Mouse (Mus musculus): ENCODE results near the gene Zfhx3.

The Zfhx3 gene

DNA sequence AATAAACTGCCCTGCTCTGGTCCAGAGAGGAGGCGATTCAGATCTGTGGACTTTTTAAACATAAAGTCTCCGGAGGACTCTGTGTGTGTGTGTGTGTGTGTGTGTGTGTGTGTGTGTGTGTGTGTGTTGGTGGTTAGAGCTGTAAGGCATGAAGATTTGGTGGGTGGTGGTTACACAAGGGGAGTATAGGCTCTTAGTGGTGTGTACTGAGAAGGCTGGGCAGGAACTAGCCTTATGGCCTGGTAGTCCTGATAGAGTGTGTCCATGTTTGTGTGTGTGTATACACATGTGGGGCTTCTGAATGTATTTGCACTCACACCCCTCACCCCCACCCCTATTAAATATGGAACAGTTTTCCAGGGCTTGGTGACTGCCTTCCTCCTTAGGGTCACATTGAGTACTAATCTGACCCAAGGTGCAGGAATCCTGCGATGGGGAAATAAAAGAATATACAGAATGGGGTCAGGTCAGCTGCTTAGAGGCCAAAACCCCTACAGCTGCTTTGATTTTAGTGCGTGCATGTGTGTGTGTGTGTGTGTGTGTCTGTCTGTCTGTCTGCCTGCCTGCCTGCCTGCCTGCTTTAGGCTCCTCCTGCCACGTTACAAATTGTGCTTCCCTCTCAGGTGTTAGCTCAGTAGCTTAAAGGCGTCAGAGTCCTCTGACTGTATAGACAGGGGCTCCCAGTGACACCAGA, 764.6 kb downstream of the Zfhx3 start:
- no peak for DNase-seq

DNA sequence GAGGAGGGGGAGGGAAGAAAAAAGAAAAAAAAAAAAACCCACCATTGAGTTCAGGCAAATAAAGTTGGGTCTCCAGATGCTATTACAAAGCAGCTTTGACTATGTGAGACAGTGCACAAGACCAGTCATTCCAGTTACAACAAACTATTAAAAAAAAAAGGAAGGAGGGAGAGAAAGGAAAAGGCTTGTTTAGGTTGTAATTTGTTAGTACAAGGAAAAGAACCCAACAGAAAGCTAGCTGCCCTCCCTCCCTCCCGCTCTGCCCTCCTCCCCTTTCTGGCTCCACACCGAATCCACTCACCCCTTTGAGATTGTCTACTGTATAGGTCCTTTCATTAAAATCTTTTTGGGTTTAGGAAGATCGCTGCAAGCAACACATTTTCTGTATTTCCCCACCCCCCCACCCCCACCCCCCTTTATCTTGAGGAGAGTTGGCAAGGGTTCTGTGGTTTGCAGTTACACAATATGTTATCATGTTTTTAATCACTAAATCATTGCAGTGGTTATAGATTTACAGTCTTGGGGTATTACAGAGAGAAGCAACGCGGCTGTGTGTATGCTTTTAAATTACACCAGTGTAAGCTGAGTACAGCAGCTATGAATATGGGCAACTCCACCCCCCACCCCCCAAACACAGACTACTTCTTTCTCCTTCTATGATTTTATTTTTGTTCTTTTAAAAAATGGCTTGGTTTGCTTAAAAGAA, 765.3 kb downstream of the Zfhx3 start:
- DNase-seq = no peak

DNA sequence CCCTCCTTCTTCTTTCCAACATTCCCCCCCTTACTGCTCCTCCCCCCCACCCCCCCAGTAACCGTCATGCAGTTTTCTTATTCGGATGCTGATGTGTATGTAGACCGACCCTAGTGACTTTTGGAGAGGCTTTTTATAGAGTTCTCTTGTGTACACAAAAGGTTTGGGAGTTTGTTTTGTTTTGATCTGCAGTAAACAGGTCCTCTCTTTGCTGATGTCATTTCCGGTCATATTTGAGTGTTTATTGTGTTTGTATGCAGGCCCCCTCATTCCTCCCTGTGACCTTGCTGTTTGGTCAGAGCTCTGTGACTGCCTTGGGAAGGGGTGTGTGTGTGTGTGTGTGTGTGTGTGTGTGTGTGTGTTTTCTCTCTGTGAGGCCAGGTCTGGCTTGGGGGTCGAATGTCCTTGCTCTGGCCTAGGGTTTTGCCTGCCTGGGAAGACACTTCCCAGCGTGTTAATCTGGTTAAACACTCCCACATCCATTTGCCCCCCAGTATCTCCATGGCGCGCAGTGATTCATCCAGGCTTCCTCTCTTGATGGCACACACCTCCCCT, 766.5 kb downstream of the Zfhx3 start:
- DNase-seq = no peak

DNA sequence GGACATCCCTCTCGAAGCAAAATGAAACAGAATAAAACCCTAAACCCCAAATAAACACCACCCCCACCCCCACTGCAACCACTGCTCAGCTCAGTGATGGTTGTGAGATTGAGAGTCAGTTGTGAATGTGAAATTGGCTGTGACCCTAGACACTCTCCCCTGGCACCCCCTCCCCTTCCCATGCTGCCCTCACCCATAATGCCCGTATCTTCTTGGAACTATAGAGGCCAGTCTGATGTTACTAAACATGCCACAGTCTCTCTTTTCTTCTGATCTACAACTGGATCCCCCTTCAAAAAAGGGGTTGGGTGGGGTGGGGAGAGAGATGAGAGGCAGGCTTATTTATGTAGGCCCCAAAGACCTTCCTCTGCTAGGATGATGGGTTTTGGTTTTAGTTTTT, 767.0 kb downstream of the Zfhx3 start:
- no peak for DNase-seq

DNA sequence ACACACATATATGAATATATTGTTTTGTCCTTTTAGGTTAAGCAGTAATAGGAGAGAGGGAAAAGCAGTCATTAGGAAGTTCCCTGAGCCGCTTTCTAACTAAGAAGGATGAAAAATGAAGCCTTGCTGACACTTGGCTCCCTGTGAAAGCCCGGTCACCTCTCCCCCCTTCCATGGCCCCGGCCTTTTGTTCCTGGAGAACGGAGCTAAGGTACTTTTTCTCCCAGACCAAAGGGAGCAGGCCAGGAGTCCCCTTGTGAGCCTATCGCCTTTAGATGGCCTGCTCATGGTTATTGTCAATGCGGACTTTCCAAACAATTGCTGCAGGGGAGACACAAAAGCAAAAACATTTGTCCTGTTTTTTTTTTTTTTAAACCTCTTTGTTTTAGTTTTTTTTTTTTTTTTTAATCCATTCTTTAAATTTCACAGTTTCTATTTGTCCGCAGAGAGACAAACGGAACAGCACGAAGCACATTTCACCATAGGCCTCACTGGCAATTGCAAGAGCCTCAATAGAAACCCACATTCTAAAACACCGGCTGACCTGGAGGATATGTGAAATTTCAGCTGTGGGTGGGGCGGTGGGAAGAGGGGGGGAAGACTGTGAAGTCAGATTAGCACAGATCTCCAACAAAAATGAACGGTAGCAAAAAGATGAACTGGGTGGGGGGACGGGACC, 767.6 kb downstream of the Zfhx3 start:
- DNase-seq = no peak

DNA sequence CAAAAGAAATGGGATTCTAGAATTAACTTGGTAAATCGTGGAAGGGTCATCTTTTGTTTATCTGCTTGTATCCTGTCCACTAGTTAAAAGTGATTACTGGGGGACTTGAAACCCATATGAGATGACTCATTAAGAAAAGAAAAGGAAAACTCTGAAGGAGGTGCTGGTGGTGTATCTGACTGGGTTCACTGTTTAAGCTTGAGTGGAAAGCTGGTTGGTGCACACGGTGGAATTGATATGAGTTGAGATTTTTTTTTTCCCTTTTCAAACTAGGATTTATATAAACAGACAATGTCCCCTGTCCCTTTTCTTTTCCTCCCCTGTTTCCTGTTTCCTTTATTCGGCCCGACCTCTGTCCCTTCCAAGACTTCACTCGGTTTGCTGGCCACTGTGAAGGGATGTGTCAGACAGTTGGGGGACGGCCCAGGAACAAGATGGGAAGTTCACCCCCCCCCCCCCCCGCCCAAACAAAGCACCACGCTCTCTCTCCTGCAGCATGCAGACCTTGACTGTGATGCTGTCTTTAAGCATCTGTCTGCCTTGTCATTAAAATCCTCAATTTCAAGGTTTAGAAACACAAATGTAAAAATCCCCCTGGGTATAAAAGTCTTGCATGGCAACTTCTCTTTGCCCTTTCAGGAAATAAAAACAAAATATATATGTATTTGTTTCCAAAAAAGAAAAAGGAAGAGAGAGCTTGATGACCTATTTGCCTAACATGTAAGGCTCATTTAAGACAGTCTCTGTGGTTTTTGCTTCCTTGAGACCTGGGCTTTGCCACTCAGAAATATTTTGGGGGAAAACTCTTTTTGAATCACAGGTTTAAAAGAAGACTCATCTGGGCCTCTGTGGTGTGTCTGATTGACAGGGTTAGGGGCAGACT, 768.4 kb downstream of the Zfhx3 start:
- DNase-seq = no peak

DNA sequence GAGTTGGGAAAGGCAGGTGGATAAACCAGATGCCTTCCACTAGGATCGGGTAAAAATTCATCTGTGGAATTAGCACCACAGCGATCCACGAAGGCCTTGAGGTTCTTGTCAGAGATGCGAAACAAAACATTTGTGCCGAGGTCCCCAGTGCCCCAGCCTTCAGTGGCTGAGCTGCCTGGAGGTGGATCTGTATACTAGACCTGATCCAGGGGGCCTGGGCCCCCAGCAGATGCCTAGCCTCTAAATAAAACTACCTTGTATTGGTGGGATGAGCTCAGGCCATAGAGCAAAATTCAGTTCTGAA, 769.0 kb downstream of the Zfhx3 start:
- DNase-seq = no peak

DNA sequence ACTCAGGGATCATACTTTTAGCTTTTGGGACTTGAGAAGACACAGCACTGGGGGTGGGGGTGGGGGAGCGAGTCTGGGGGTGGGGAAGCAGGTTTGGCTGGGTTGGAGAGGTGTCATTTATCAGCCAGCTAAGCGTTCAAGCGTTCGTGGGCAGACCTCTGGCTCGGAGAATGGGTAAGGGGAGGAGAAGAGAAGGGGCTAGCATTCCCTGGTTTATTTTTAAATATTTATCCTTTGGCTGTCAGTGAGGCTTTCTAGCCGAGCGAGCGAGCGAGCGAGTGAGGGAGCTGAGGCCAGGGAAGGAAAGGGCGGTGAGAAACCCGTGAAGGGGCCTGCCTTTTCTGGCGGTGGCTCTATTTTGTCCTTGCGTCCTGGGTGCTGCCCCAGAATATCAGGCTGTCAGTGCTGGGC, 769.6 kb downstream of the Zfhx3 start:
- DNase-seq = no peak

DNA sequence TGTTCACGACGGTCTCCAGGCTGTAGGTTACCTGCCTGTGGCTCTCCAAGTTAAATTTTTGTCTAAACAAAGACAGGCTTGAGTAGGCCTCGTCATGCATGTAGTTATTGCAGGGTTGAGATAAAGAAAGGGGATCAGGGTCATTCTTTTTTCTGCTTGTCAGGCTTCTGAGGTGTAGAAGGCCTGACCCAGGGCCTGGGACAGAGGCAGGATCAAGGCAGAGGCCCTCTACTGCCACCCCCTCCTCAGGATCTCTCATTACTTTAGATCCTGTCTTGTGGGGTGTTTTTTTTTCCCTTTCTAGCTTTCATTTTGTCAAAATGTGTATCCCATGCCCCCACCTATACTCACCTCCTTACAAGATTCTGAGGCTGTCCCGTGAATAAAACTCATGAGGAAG, 770.2 kb downstream of the Zfhx3 start:
- no peak for DNase-seq

DNA sequence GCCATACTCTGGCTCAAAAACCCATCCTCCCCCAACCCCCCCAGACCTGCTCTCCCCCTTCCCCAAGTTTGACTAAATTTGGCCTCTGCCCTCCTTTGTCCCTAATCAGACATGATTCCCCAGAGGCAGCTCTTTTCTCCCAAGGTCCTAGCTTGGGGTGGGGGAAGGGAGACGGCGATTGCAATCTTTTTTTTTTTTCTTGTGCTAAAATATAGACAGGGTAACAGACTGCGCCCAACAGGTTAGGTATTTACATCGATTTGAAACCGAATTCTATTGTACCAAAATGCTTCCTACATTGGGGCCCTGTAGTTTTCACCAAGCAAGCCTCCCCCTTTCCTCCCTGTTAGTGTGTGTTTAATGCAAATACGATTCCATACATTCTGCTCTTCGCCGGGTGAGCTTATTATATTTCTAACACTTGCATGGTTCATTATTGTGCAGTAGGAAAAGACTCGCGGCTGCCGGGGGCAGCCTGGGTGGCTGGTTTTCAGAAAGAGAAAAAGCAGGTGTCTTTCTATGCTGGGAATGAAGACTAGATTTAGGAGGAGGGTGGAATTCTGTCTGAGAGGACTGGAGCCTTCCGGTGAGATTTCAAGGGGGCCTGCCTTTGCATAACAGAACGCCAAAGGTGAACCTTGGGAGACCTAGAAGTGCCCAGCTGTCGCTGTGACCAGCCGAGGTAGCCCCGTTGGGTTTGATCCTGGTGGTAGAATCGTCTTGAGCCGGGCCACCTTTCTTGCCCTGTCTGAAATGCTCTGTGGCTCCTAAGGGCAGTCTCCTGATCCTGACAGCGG, 771.1 kb downstream of the Zfhx3 start:
- no peak for DNase-seq

DNA sequence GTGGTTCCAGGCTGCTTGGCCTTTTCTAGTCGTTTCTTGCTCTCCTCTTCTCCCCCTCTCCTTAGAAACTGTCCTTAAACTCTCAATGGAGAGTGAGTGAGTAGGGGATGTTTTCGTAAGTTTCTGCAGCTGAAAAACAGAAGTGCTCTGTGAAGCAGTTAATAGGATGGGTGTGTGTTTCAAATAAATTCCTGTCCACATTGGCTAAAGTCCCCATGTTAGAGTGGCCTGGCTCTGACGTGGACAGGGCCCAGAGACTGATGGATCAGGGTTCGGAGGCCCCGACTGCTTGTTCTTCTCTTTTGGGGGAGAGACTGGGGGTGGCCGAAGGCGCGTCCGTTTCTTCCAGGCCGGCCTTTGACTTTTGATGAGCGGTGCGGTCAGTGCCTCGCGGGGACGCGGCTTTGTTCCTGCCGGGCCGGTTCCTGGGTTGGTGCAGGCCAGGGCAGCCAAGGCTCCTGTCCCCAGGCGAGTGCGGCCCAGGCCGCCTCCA, 771.7 kb downstream of the Zfhx3 start:
- no peak for DNase-seq

DNA sequence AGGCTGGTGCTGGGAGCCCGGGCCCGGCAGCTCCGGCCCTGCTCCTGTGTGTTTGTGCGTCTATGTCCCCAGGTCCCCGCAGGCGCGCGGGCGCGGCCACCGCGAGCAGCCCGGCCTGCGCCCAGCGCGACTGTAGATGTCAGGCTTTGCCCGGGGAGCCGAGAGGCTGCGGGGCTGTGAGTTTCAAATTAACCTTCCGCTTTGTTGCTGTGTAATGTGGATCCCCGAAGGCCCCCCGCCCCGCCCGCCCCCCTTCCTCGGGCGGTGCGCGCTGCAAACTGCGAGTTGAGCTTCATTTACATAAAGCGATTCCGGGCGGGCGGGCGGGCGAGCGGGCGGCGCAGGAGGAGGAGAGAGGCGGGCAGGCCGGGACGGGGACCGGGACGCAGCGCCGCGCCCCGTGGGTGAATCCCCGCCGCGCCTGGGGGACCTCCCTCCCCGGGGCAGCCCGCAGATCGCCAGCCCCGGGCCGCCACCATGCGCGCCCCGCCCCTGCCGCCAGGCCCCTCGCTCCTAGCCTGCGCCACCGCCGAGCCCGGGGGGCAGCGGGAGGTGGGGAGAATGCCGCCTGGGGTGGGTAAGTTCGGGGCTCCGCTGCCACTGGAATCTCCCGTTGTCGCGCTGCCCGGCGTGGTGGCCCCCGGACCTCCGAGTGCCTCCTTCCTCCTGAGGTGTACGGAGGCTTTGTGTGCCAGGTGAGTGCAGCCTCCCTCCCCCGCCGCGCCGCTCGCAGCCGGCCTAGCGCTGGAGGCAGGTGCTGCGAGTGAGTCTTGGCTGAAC, 772.4 kb downstream of the Zfhx3 start:
- peak; percentile 72 for DNase-seq

DNA sequence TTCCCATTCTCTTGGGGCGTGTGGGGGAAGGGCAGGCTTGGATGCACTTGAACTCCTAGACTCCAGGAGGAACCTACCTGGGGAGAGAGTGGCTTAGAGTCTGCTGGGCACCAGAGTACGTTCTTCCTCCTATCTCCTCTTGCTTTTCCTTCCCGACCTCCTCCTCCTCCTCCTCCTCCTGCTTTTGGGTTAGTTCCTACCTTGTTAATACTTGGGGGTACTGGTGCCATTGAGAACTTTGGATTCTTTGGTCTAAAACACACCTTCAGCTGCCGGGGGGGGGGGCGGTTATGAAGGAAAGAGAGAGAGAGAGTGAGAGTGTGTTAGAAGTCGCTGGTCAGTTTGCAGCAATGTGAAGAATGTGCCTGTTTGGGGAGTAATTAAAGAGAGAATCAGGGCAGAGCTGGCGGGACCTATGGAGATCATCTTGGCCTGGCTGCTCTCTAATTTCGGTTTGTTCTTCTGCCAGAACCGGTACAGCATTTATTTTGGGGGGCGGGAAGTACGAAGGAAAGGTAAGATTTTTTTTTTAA, 773.0 kb downstream of the Zfhx3 start:
- DNase-seq = no peak

DNA sequence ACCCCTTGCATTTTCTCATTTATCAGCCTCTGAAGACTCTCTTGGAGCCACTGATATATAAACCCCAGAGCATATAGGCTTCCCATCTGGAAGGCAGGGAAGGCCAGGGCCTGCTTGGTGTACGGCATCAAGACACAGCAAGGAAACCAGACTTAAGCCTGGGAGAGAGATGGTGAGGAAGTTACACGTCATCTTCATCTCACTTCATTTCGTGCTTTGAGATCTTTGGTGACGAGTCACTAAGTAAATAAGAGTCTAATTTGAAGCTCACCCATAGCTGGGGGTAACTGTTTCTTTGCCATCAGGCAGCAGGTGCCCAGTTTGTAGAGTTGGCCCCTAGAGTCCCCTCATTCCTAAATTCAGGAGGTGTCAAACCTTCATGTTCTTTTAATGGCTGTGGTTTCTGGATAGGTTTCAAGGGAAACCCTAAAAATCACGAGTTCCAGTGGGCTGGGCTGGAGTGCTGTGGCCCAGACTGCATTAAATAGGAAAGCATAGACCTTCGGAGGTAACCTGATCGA, 773.9 kb downstream of the Zfhx3 start:
- no peak for DNase-seq

DNA sequence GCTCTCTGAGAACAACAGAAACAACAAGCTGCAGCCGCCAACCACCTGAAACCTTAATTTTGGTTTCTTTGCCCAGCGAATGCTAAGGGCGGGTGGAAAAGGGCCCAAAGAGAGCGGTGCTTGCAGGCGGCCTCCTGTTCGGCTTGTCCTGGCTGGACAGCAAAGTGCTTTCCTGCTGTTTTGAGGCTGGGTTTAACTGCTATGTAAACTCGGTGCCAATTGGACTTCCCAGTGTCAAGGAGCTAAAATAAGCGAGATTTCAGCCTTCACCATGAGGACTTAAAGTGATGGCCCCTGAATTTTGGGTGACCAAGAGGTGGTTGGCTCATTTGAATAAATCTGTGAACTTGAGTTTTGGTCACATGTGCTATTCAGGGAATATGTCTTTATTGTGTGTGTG, 775.1 kb downstream of the Zfhx3 start:
- no peak for DNase-seq

DNA sequence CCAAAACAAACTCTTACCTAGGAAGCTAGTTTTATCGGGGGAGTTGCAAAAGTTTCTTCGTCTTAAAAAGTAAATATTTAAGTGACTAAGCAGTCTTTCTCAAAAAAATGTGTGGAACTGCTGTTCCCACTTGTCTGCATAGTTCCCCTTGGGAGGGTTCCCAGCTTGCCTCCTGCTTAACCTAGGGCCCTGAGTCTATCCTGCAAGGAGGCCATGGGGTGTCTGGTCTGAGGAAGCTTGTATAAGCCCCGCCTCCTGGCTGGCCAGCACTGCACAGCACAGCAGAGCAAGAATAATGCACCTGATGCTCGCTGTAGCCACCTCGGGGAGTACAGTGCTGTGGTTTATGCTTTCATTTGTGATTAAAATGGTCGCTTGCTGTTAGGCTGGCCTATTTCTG, 775.6 kb downstream of the Zfhx3 start:
- DNase-seq = no peak

DNA sequence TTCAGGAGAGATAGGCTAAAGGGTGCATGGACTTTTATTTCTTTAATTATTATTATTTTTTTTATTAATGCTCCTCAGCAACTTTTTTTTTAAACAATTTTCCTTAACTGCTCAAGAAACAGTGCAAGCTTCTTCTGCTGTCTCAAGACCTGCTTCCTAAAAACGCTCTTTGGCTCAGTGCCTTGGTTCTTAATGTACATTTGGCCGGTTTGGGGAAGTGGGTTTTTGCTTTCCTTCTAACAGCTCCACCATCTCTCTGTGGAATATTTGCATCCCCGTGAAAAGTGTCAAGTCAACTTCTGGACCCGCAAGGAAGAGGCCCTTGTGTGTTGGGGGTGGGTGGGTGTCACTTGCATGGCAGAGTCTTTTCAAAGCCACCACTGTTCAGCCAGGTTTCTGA, 778.4 kb downstream of the Zfhx3 start:
- DNase-seq = no peak

DNA sequence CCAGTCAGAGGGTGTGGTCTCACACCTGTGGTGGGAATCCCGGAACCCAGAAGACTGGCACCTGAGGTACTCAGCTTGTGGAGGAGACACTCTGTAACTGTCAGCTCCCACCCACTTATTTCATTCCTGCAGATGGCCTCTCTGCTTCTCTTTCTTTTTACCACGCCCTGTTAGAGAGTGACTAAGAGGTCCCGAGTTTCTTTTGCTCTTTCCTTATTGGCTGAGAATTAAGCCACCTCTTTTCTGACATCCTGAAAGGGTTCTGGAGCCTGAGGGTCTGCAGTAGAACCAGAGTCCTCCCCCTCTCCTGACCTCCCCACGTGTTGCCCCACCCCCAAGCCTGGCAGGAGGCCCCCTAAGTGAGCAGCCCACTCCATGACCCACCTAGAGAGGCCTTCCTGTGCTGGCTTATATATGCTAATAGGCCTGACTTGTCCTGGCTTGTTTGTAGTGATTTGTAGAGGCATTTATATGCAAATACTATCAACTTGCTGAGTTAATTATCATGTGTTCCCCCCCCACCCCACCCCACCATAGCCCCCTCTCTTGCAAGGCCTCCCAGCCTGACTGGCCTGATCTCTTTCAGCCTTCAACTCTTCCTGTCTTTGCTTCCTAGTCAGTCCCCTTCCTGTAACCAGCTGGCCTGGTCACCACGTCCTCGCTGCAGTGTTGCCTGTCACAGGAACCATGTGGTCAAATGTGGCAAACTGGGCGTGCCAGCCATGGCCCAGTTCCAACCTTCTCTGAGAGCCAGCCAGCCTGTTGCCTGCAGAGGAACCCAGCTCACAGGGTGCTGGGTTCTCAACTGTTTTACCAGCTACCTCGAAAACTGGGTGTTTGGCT, 780.4 kb downstream of the Zfhx3 start:
- peak; percentile 48 for DNase-seq

DNA sequence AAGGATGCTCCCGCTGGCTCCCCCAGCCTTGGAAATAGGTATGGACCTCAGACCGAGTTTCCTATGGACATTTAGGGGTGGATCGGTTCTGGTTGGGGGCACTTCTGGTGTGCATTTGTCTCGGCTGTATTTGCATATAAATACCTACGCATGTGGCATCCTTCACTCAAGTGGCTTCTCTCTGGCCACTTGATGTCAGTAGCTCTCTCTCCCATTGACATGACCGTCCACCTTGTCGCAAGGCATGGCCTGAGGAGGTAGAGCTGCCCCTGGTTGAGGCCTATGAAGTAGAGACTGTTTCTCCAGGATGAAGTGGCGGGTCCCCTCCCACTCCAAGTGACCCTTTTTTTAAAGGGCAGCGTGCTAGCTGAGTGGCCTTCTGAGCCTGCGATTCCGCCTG, 781.2 kb downstream of the Zfhx3 start:
- DNase-seq = no peak
